Mouse (Mus musculus) layer of hippocampus, adult 18-20 months (tissue): ENCODE measurements around the gene Gm10354. TPM values are rescaled to one million over a fixed set of nuclear protein-coding genes. Genes with fewer than 3 reads are reported as not detected.
"Not testable (repeated sequence)": the region's sequence is repeated elsewhere in the genome, so short reads cannot be mapped to it uniquely, and the experiment has no call there.

Experiments used
- DNase-seq, 2 experiments: peaks; one replicate each; pipeline ENCODE4 v3.0.0; 2022; ENCODE audit warnings: low spot score in 2 of 2
- total RNA-seq, 2 experiments: library from RNA; stranded (reverse); gene quantifications; 2 replicates each; pipeline ENCODE4 v1.2.3; 2021

Gene Gm10354
- total RNA-seq, 2 experiments from 2014 or later: not detected

- not testable (repeated sequence) for DNase-seq
Measured at GRCm38 (mm10) chr5:14955928-14956706, 22.6 kb downstream of the Gm10354 start.

GRCm38 (mm10) chr5:14953587-14953986 is 25.1 kb downstream of the Gm10354 start:
- not testable (repeated sequence) for DNase-seq

GRCm38 (mm10) chr5:14952749-14953148 is 26.0 kb downstream of the Gm10354 start:
- DNase-seq: not testable (repeated sequence)

- DNase-seq: not testable (repeated sequence)
Measured at GRCm38 (mm10) chr5:14951822-14952221, 26.9 kb downstream of the Gm10354 start.

- peak in 1 of 2 experiments; percentile 59 for DNase-seq
Measured at GRCm38 (mm10) chr5:14947482-14948198, 31.1 kb downstream of the Gm10354 start.

- not testable (repeated sequence) for DNase-seq
Measured at GRCm38 (mm10) chr5:14945524-14945923, 33.2 kb downstream of the Gm10354 start.

- not testable (repeated sequence) for DNase-seq
Measured at GRCm38 (mm10) chr5:14941043-14941442, 37.7 kb downstream of the Gm10354 start.

GRCm38 (mm10) chr5:14938329-14938728 is 40.4 kb downstream of the Gm10354 start, which contains the start of gene Speer4e:
Gene Speer4e (minus strand): TSS chr5:14938429.
- not testable (repeated sequence) for DNase-seq

GRCm38 (mm10) chr5:14933721-14934120 is 45.0 kb downstream of the Gm10354 start:
- DNase-seq: not testable (repeated sequence)

GRCm38 (mm10) chr5:14927047-14927446 is 51.7 kb downstream of the Gm10354 start:
- DNase-seq: not testable (repeated sequence)

Other genes with a start within 250 kb of the Gm10354 start
- gene Gm9758, start 64.0 kb downstream of the Gm10354 start, total RNA-seq: not detected
- not detected for gene Speer4e, start 40.5 kb downstream of the Gm10354 start, total RNA-seq
- not detected for gene Gm17019, start 54.1 kb upstream of the Gm10354 start, total RNA-seq